Mouse (Mus musculus) intestine, postnatal 0 days (tissue): ENCODE measurements around the gene Palb2. TPM values are rescaled to one million over a fixed set of nuclear protein-coding genes. Genes with fewer than 3 reads are reported as not detected.

Experiments used
- ATAC-seq: fragments of 200-750 bp; cut with Nextera tagmentation; 2 replicates; pipeline ENCODE4 v1.8.0; 2017; ENCODE audit warnings: mild to moderate bottlenecking, moderate TSS enrichment, moderate library complexity
- H3K27ac ChIP-seq: fragments of 300-500 bp; sonication (generic); 2 replicates; pipeline ENCODE4 v1.5.1; 2014; ENCODE audit warnings: mild to moderate bottlenecking, low read depth, low read length, moderate library complexity
- H3K27me3 ChIP-seq: fragments of 300-500 bp; sonication (generic); replicated peaks from 2 replicates; pipeline ENCODE4 v1.6.1; 2014; ENCODE audit warnings: low read length, mixed read lengths; ENCODE audit not compliant: control insufficient read depth, insufficient read depth
- H3K36me3 ChIP-seq: fragments of 300-500 bp; sonication (generic); 2 replicates; pipeline ENCODE4 v1.6.1; 2014; ENCODE audit warnings: mild to moderate bottlenecking, moderate library complexity; ENCODE audit not compliant: control insufficient read depth, insufficient read depth
- H3K4me1 ChIP-seq: fragments of 300-500 bp; sonication (generic); replicated peaks from 2 replicates; pipeline ENCODE4 v1.6.1; 2014; ENCODE audit warnings: antibody characterized with exemption, low read length, mixed read lengths; ENCODE audit not compliant: control insufficient read depth, insufficient read depth
- H3K4me2 ChIP-seq: fragments of 300-500 bp; sonication (generic); replicated peaks from 2 replicates; pipeline ENCODE4 v1.6.1; 2014; ENCODE audit warnings: low read depth, mild to moderate bottlenecking, moderate library complexity
- H3K4me3 ChIP-seq: fragments of 300-500 bp; sonication (generic); 2 replicates; pipeline ENCODE4 v1.5.1; 2014; ENCODE audit warnings: low read depth, low read length
- H3K9ac ChIP-seq: fragments of 300-500 bp; sonication (generic); 2 replicates; pipeline ENCODE4 v1.6.1; 2014; ENCODE audit warnings: mild to moderate bottlenecking, low read depth, low read length
- H3K9me3 ChIP-seq: fragments of 300-500 bp; sonication (generic); 2 replicates; pipeline ENCODE4 v1.6.1; 2016; ENCODE audit warnings: mixed run types; ENCODE audit not compliant: control insufficient read depth
- CTCF ChIP-seq: sonication (generic); IDR thresholded peaks from 2 replicates; pipeline ENCODE4 v1.5.1; 2016; ENCODE audit warnings: low read depth, mild to moderate bottlenecking, control low read depth, antibody characterized with exemption, moderate library complexity
- WGBS: fragments of 180-500 bp; shearing (Covaris S2); extraction: QIAGEN DNeasy Blood & Tissue Kit; methylation state at CpG from one replicate; pipeline ENCODE4 v1.1.7; 2014; 5-methylcytosine and 5-hydroxymethylcytosine counted together
- polyA plus RNA-seq: library from polyadenylated mRNA; unstranded; fragments of >200 nt; fragmentation: Nextera tagmentation; extraction: Ambion mirVana; gene quantifications from 2 replicates; pipeline ENCODE4 v1.2.1, GENCODE M21; 2015

Gene Palb2
- polyA plus RNA-seq, 1 experiment from 2014 or later: 3.9 TPM

GRCm38 (mm10) chr7:122087195-122087982 lies 45.4 kb downstream of the Palb2 start:
- ATAC-seq: no peak
- H3K9me3 ChIP-seq: no peaks in the 10 kb centered on the region
- no peak overlapping the region for H3K27ac ChIP-seq
- no peaks in the 10 kb centered on the region for H3K4me1 ChIP-seq
- H3K4me2 ChIP-seq: no peak overlapping the region
- WGBS: 85% methylated on average over 11 of the region's 11 CpGs
- H3K4me3 ChIP-seq: no peak overlapping the region
- H3K9ac ChIP-seq: no peak overlapping the region
- TF ChIP-seq CTCF: no peak
- peaks cover 59% of the 10 kb centered on the region for H3K36me3 ChIP-seq
- no peaks in the 10 kb centered on the region for H3K27me3 ChIP-seq

DNA sequence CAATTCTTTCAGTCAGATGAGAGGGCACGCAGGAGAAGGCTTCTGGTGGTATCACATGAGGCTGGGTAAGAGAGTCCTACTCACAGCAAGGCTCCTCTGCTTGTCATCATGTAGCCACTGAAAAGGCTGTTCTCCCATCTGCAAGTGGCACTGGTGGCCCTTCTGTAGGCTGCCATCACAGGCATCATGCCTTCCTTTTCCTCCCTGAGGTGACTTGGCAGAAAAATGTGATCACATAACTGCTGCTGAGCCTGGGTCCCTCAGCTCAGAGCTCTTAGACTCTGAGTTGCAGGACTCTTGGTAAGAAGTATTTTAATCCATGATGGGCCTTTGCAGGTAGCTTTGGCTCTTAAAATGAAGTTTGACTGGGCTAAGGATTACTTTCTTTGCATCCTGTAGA lies 51.7 kb downstream of the Palb2 start:
- no peak overlapping the region for H3K27ac ChIP-seq
- TF ChIP-seq CTCF: no peak
- H3K4me2 ChIP-seq: no peak overlapping the region
- no peaks in the 10 kb centered on the region for H3K9me3 ChIP-seq
- H3K9ac ChIP-seq: no peak overlapping the region
- no peak for ATAC-seq
- no peaks in the 10 kb centered on the region for H3K27me3 ChIP-seq
- H3K4me3 ChIP-seq: no peak overlapping the region
- WGBS: 96% methylated on average over 1 of the region's 1 CpGs
- no peaks in the 10 kb centered on the region for H3K4me1 ChIP-seq
- H3K36me3 ChIP-seq: peaks cover 39% of the 10 kb centered on the region

DNA sequence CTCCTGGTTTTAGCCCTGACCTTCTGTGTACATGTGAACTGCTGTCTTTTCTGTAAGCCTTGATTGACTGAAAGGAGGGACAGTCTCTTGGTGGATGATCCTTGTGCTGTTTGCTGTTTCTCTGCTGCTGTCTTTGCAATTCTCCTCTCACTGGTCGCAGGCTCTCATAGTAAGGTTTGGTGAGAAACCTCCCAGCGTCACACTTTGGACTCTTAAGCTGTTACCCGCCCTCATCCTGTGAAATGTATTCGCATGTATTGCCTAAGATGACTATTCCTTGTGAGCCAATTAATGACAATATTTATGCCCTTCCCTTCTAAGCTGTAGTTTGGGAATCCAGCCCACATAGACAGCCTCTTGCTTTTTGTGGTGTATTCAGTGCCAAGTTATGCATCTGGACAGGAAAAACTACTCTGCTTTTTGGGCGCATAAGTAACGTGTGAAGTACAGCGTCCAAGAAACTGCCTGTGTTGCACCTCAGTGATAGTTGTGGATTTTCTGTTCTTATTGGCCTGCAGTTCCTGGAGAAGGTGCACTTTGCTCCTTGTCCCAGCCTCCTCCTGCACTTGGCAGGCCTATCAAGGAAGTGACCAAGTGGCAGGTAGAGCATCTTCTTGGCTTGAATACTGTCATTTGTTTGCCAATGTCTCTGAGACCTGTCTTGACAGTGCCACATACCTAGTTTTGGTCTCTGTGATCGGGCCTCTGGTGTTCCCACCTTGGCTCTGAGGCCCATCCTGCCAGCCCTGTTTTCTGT lies 52.8 kb downstream of the Palb2 start:
- TF ChIP-seq CTCF: no peak
- no peak overlapping the region for H3K4me3 ChIP-seq
- ATAC-seq: peak; percentile 82
- 44% methylated on average over 8 of the region's 8 CpGs for WGBS
- no peaks in the 10 kb centered on the region for H3K9me3 ChIP-seq
- H3K4me2 ChIP-seq: peak overlapping the region; percentile 3; the same call in 1 of the 2 replicates
- no peaks in the 10 kb centered on the region for H3K27me3 ChIP-seq
- H3K27ac ChIP-seq: peak overlapping the region; percentile 67
- H3K36me3 ChIP-seq: peaks cover 47% of the 10 kb centered on the region
- H3K9ac ChIP-seq: no peak overlapping the region; the same call in 1 of the 2 replicates
- H3K4me1 ChIP-seq: no peaks in the 10 kb centered on the region

- Histone ChIP-seq H3K9ac (no peak overlapping the region), H3K27me3 (no peaks in the 10 kb centered on the region), H3K27ac (peak overlapping the region; percentile 68), H3K9me3 (no peaks in the 10 kb centered on the region), H3K4me2 (no peak overlapping the region), H3K4me3 (no peak overlapping the region), H3K36me3 (peaks cover 55% of the 10 kb centered on the region), H3K4me1 (no peaks in the 10 kb centered on the region)
- peak; percentile 84 for ATAC-seq
- 49% methylated on average over 3 of the region's 3 CpGs for WGBS
- no peak for TF ChIP-seq CTCF
Measured at GRCm38 (mm10) chr7:122074374-122074773, 58.4 kb downstream of the Palb2 start.

DNA sequence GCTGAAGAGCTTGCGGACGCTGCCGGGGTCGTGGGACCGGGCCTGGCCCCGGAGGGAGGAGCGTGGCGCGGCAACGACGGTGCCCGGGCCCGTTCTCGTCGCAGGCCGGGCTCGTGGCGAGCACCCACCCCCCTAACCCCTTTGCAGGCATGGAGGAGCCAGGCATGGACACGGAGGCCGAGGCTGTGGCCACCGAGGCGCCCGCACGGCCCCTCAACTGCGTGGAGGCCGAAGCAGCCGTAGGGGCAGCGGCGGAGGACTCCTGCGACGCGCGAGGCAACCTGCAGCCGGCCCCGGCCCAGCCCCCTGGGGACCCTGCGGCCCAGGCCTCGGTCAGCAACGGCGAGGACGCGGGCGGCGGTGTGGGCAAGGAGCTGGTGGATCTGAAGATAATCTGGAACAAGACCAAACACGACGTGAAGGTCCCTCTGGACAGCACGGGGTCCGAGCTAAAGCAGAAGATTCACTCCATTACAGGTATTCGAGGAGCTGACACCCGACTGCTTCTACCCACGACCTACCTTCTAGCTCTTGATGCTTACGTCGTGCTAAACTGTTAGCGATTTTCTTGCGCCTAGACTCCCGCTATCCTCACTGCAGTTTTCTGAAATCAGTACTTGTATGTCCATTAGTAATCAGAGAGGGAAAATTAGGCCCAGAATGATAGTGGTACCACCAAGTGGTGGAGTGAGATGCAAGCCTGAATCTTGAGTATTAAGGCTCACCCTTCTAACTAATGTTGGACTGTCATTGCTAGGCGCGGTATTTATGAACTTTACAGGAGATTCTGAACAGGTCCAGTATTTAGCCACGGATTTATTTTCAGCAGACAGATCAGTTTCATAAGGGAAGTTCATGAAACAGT lies 65.0 kb downstream of the Palb2 start:
- Histone ChIP-seq H3K4me2 (peak overlapping the region; percentile 93), H3K4me3 (peak overlapping the region; percentile 97), H3K27me3 (no peaks in the 10 kb centered on the region), H3K9me3 (no peaks in the 10 kb centered on the region), H3K36me3 (peaks cover 13% of the 10 kb centered on the region; the same call in 1 of the 2 replicates), H3K27ac (peak overlapping the region; percentile 92), H3K9ac (peak overlapping the region; percentile 98), H3K4me1 (peaks cover 15% of the 10 kb centered on the region; the same call in 1 of the 2 replicates)
- ATAC-seq: peak; percentile 13
- TF ChIP-seq CTCF: peak; percentile 54
- WGBS: under 1% methylated on average over 57 of the region's 58 CpGs
